ENCODE assay signal across 9 mouse cellular contexts in the genomic region with DNA sequence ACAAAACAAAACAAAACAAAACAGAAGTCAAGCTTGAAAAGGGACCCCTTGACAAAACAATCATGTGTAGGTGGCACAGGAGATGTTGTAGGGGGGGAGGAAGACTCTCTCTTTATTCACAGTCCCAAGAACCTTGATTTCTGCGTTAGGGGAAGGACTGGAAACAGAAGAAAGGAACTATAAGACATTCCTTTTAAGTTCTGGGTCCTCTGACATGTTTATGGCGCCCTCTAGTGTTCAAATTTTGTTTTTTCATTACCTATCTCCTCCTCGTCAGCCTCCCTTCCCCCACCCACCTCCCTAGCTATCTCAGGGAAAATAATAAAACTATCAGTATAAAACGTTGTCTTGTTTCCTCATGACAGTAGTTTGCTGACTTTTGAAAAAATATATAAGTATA. TPM values are rescaled to one million over a fixed set of nuclear protein-coding genes. Genes with fewer than 3 reads are reported as not detected.
DNase-seq lines count a peak whose midpoint lies in the region; ATAC-seq lines count a peak whose summit lies in the region.
"Had no signal": no experiment of that assay in that cellular context is flagged by ENCODE, and none has a peak within 500 bp of the region (broad histone marks: within the 10 kb centered on the region; RNA-seq: fewer than 3 reads in every experiment).

No protein-coding gene starts in this region.

- H3K36me3 ChIP-seq in limb, embryonic 11.5 days (ENCODE audit: control insufficient read depth, insufficient read depth, low read length), result no peaks in the 10 kb centered on the region
- H3K36me3 ChIP-seq: embryonic facial prominence, embryonic 15.5 days had no signal

- H3K4me1 ChIP-seq in limb, embryonic 11.5 days (ENCODE audit: control insufficient read depth, insufficient read depth, low read length), result no peaks in the 10 kb centered on the region
- H3K4me1 ChIP-seq: embryonic facial prominence, embryonic 15.5 days had no signal

- no peaks in the 10 kb centered on the region for H3K9me3 ChIP-seq in limb, embryonic 11.5 days (ENCODE audit: control insufficient read depth, low read length)
- H3K9me3 ChIP-seq: embryonic facial prominence, embryonic 15.5 days had no signal

- WGBS in limb, embryonic 11.5 days, result 1% methylated on average over 4 of the region's 4 CpGs

- DNase-seq in heart, adult 8-10 months (ENCODE audit: low spot score), result peak; percentile 37
- DNase-seq in heart, adult 11 months, result no peak
- DNase-seq in 416B (ENCODE audit: low read depth) (peak; percentile 90), MEL-GATA-1-ER (ENCODE audit: extremely low read depth, low read depth) (peak; percentile 28)
- DNase-seq in forelimb bud, embryonic 11.5 days (ENCODE audit: low read depth, low spot score), result peak; percentile 71
- DNase-seq in limb, embryonic 11.5 days (ENCODE audit: low spot score), result peak; percentile 26
- peak; percentile 73 for DNase-seq in retina, postnatal 1 day
- no peak for DNase-seq in spleen, postnatal 14 days (ENCODE audit: low spot score in 2 of 2)

- no peaks in the 10 kb centered on the region for H3K27me3 ChIP-seq in limb, embryonic 11.5 days (ENCODE audit: control insufficient read depth, insufficient read depth, low read length)
- H3K27me3 ChIP-seq: embryonic facial prominence, embryonic 15.5 days had no signal

- H3K4me2 ChIP-seq in limb, embryonic 11.5 days (ENCODE audit: low read depth, severe bottlenecking), result no peak overlapping the region
- H3K4me2 ChIP-seq: embryonic facial prominence, embryonic 15.5 days had no signal

- no peak for ATAC-seq in limb, embryonic 11.5 days (ENCODE audit: insufficient number of reproducible peaks, low FRiP score, low TSS enrichment, low read depth)

- H3K4me3 ChIP-seq in limb, embryonic 11.5 days (ENCODE audit: low read depth, low read length), result no peak overlapping the region
- H3K4me3 ChIP-seq: embryonic facial prominence, embryonic 15.5 days had no signal

- no peak overlapping the region for H3K9ac ChIP-seq in limb, embryonic 11.5 days (ENCODE audit: low read length)
- H3K9ac ChIP-seq: embryonic facial prominence, embryonic 15.5 days had no signal

- no peak overlapping the region for H3K27ac ChIP-seq in limb, embryonic 11.5 days (replicated peaks; ENCODE audit: low read depth, low read length)
- H3K27ac ChIP-seq: embryonic facial prominence, embryonic 15.5 days had no signal

RNA-seq across cellular contexts. Expression of gene Gzmb, which starts 42.1 kb away (rescaled TPM):
- not detected for total RNA-seq in heart, adult 8-10 months (2022)
- polyA plus RNA-seq in limb, embryonic 11.5 days (2014; fragmentation: Nextera tagmentation; extraction: Ambion mirVana), result not detected in 2 replicates

Comparison
In these comparisons a context has a peak if more than half of its experiments do, and no peak if none do; other contexts are left out.
1. DNase-seq: peak in heart, adult 8-10 months (single experiment), 416B (single experiment), MEL-GATA-1-ER (single experiment), forelimb bud, embryonic 11.5 days (single experiment), limb, embryonic 11.5 days (single experiment) and retina, postnatal 1 day (single experiment); none in heart, adult 11 months (single experiment) and spleen, postnatal 14 days (0 of 2).